Mouse (Mus musculus) midbrain, embryonic 11.5 days (tissue): ENCODE measurements around the gene Emc10. TPM values are rescaled to one million over a fixed set of nuclear protein-coding genes. Genes with fewer than 3 reads are reported as not detected.

ENCODE experiments used
- ATAC-seq: fragments of 200-750 bp; cut with Nextera tagmentation; 2 replicates; pipeline ENCODE4 v1.8.0; 2017; ENCODE audit warnings: moderate TSS enrichment, moderate library complexity; ENCODE audit not compliant: low FRiP score
- DNase-seq: peaks from one replicate; pipeline ENCODE4 v3.0.0; 2015; ENCODE audit warnings: low spot score; ENCODE audit errors: missing footprints
- H3K27ac ChIP-seq: fragments of 300-500 bp; sonication (generic); 2 replicates; pipeline ENCODE4 v1.5.1; 2014; ENCODE audit warnings: low read depth, low read length
- H3K27me3 ChIP-seq: fragments of 300-500 bp; sonication (generic); 2 replicates; pipeline ENCODE4 v1.6.1; 2014; ENCODE audit warnings: mild to moderate bottlenecking, low read length, moderate library complexity, mixed read lengths; ENCODE audit not compliant: control insufficient read depth, insufficient read depth
- H3K36me3 ChIP-seq: fragments of 300-500 bp; sonication (generic); 2 replicates; pipeline ENCODE4 v1.6.1; 2014; ENCODE audit warnings: mild to moderate bottlenecking, low read length, moderate library complexity, mixed read lengths; ENCODE audit not compliant: control insufficient read depth, insufficient read depth
- H3K4me1 ChIP-seq: fragments of 300-500 bp; sonication (generic); 2 replicates; pipeline ENCODE4 v1.6.1; 2014; ENCODE audit warnings: low read length; ENCODE audit not compliant: control insufficient read depth, insufficient read depth
- H3K4me2 ChIP-seq: fragments of 300-500 bp; sonication (generic); 2 replicates; pipeline ENCODE4 v1.6.1; 2014; ENCODE audit warnings: mild to moderate bottlenecking, moderate library complexity
- H3K4me3 ChIP-seq: fragments of 300-500 bp; sonication (generic); 2 replicates; pipeline ENCODE4 v1.5.1; 2014; ENCODE audit warnings: low read depth, low read length
- H3K9ac ChIP-seq: fragments of 300-500 bp; sonication (generic); 2 replicates; pipeline ENCODE4 v1.6.1; 2014; ENCODE audit warnings: low read length
- H3K9me3 ChIP-seq: fragments of 300-500 bp; sonication (generic); 2 replicates; pipeline ENCODE4 v1.6.1; 2016; ENCODE audit warnings: low read length; ENCODE audit not compliant: control insufficient read depth
- WGBS: fragments of 180-500 bp; shearing (Covaris S2); extraction: QIAGEN DNeasy Blood & Tissue Kit; methylation state at CpG from one replicate; pipeline ENCODE4 v1.1.7; 2014; 5-methylcytosine and 5-hydroxymethylcytosine counted together
- polyA plus RNA-seq: library from polyadenylated mRNA; unstranded; fragments of >200 nt; fragmentation: Nextera tagmentation; extraction: Ambion mirVana; gene quantifications from 2 replicates; pipeline ENCODE4 v1.2.1, GENCODE M21; 2014

Gene Emc10
- polyA plus RNA-seq, 1 experiment from 2014 or later: 99.3 TPM

DNA sequence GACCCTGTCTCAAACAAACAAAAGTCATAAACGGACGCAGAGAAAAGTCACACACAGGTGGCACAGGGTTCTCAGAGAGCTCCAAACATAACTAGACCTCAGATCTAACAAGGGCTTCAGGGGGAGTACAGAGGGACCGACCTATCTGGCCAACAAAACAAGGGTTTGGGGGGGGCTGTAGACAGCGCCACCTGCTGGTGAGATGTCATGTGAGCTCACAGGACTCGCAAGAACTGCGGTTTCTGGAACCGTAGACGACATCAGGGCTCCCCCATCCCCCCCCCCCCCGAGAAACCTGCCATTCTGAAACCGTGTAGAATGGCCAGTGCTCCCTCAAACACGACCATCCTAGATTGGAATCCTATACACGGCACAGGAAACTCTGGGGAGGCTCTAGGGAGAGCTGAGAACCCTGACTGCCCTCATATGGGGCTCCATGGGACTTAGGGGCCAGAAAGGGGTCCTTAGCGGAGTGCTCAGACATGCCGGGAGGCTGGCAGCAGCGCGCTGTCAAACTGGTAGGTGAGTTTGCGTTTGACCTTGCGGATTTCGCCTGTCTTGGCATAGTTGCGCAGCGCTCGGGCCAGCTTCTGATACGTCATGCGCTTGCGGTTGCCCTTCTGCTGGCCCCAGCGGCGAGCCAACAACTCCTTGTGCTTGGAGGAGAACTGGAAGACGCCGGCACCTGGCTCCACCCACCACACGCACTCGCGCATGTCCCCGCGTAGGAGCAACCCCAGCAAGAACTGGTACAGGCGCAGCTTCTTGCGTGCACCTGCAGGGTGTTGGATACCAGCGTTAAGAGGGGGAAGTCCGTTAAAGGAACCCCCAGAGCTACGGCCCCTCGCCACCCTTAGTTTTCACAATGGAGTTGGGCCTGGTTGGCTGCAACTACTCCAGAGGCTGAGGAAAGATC, 31.4 kb upstream of the Emc10 start:
- 6% methylated on average over 40 of the region's 40 CpGs for WGBS
- Histone ChIP-seq H3K4me3 (peak overlapping the region; percentile 25), H3K9me3 (no peaks in the 10 kb centered on the region), H3K27ac (no peak overlapping the region), H3K4me1 (peaks cover 5% of the 10 kb centered on the region), H3K36me3 (no peaks in the 10 kb centered on the region; the same call in 1 of the 2 replicates), H3K27me3 (peaks cover 22% of the 10 kb centered on the region), H3K9ac (peak overlapping the region; percentile 44), H3K4me2 (peak overlapping the region; percentile 64)
- ATAC-seq (peak; percentile 36), DNase-seq (peak; percentile 98)

- ATAC-seq: no peak
- no peaks in the 10 kb centered on the region for H3K9me3 ChIP-seq
- H3K4me3 ChIP-seq: no peak overlapping the region
- H3K27me3 ChIP-seq: peaks cover 26% of the 10 kb centered on the region
- no peak for DNase-seq
- H3K27ac ChIP-seq: no peak overlapping the region
- WGBS: 88% methylated on average over 14 of the region's 14 CpGs
- peaks cover 6% of the 10 kb centered on the region for H3K4me1 ChIP-seq
- H3K36me3 ChIP-seq: no peaks in the 10 kb centered on the region
- H3K4me2 ChIP-seq: no peak overlapping the region
- H3K9ac ChIP-seq: no peak overlapping the region
Observed at GRCm38 (mm10) chr7:44526414-44527154, 30.3 kb upstream of the Emc10 start.

GRCm38 (mm10) chr7:44525126-44525832, 28.9 kb upstream of the Emc10 start:
- Histone ChIP-seq H3K27ac (no peak overlapping the region), H3K4me2 (no peak overlapping the region), H3K27me3 (peaks cover 26% of the 10 kb centered on the region), H3K36me3 (no peaks in the 10 kb centered on the region), H3K9me3 (no peaks in the 10 kb centered on the region), H3K9ac (no peak overlapping the region), H3K4me1 (peaks cover 8% of the 10 kb centered on the region), H3K4me3 (no peak overlapping the region)
- 13% methylated on average over 22 of the region's 22 CpGs for WGBS
- ATAC-seq (no peak), DNase-seq (no peak)

GRCm38 (mm10) chr7:44524502-44524901, 28.2 kb upstream of the Emc10 start, which contains the start of gene Mybpc2:
Mybpc2 (minus strand) TSS chr7:44524656.
- Histone ChIP-seq H3K4me1 (peaks cover 8% of the 10 kb centered on the region), H3K9ac (no peak within 1 kb of the TSS), H3K4me3 (no peak within 1 kb of the TSS), H3K9me3 (no peaks in the 10 kb centered on the region), H3K27ac (no peak within 1 kb of the TSS), H3K4me2 (no peak within 1 kb of the TSS), H3K27me3 (peaks cover 26% of the 10 kb centered on the region), H3K36me3 (no peaks in the 10 kb centered on the region)
- DNase-seq (no peak), ATAC-seq (no peak)
- 32% methylated on average over 12 of the region's 12 CpGs for whole genome bisulfite sequencing

DNA sequence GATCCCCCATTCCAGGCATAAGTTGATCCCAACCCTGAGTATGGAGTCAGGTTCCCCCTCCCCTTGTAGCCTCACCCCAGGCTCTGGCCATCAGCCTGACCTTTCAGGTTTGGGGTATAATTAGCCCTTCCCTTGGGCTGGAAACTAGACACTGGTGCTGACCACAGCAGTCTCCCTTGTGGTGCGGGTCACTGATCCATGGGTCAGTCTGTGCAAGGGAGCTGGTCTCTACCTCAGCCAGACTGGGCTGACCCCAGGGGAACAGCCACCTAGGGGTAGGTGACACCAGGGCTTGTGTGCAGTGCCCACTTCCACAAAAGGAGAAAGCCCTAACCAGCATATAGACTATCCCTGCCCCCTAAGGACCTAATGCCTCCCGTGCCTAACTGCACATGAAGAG, 26.7 kb upstream of the Emc10 start:
- DNase-seq: no peak
- peaks cover 20% of the 10 kb centered on the region for H3K27me3 ChIP-seq

GRCm38 (mm10) chr7:44521710-44522109, 25.4 kb upstream of the Emc10 start:
- no peak overlapping the region for H3K9ac ChIP-seq
- WGBS: 4% methylated on average over 20 of the region's 20 CpGs
- peak overlapping the region; percentile 25; the same call in 1 of the 2 replicates for H3K4me2 ChIP-seq
- H3K36me3 ChIP-seq: no peaks in the 10 kb centered on the region
- ATAC-seq (peak; percentile 79), DNase-seq (peak; percentile 92)
- H3K27ac ChIP-seq: no peak overlapping the region
- no peaks in the 10 kb centered on the region for H3K9me3 ChIP-seq
- no peak overlapping the region for H3K4me3 ChIP-seq
- peaks cover 18% of the 10 kb centered on the region for H3K27me3 ChIP-seq
- peaks cover 3% of the 10 kb centered on the region; the same call in 1 of the 2 replicates for H3K4me1 ChIP-seq

More for the DNA sequence above, 26.7 kb upstream of the Emc10 start:
- Histone ChIP-seq H3K9me3 (no peaks in the 10 kb centered on the region), H3K4me3 (no peak overlapping the region), H3K4me2 (no peak overlapping the region), H3K27ac (no peak overlapping the region), H3K9ac (no peak overlapping the region), H3K36me3 (no peaks in the 10 kb centered on the region), H3K4me1 (peaks cover 7% of the 10 kb centered on the region)
- no peak for ATAC-seq
- 77% methylated on average over 2 of the region's 2 CpGs for WGBS

- H3K27ac ChIP-seq: no peak overlapping the region
- WGBS: 67% methylated on average over 3 of the region's 3 CpGs
- peaks cover 18% of the 10 kb centered on the region for H3K27me3 ChIP-seq
- H3K9ac ChIP-seq: no peak overlapping the region
- H3K4me3 ChIP-seq: no peak overlapping the region
- H3K9me3 ChIP-seq: no peaks in the 10 kb centered on the region
- ATAC-seq (no peak), DNase-seq (no peak)
- H3K4me2 ChIP-seq: no peak overlapping the region
- H3K36me3 ChIP-seq: no peaks in the 10 kb centered on the region
- H3K4me1 ChIP-seq: peaks cover 3% of the 10 kb centered on the region; the same call in 1 of the 2 replicates
Observed at GRCm38 (mm10) chr7:44520990-44521389, 24.7 kb upstream of the Emc10 start.

- Histone ChIP-seq H3K27me3 (peaks cover 11% of the 10 kb centered on the region), H3K9me3 (no peaks in the 10 kb centered on the region), H3K4me2 (no peak overlapping the region), H3K36me3 (no peaks in the 10 kb centered on the region), H3K9ac (no peak overlapping the region), H3K27ac (no peak overlapping the region), H3K4me3 (no peak overlapping the region), H3K4me1 (peaks cover 3% of the 10 kb centered on the region; the same call in 1 of the 2 replicates)
- no peak for DNase-seq
- 66% methylated on average over 9 of the region's 9 CpGs for WGBS
- ATAC-seq: no peak
Observed at GRCm38 (mm10) chr7:44519240-44519913, 23.0 kb upstream of the Emc10 start.
